Mouse (Mus musculus) cerebellum, adult (tissue): ENCODE measurements around the gene Abhd15.
A peak's percentile ranks its signal among the peaks of the same experiment; 100 is the strongest.

Experiments used
- ATAC-seq: cut with Nextera tagmentation; 2 replicates; pipeline ENCODE4 v1.9.2; 2017; ENCODE audit warnings: mild to moderate bottlenecking, moderate library complexity, mixed read lengths; ENCODE audit not compliant: insufficient number of reproducible peaks, low FRiP score, low TSS enrichment

Gene Abhd15

GRCm38 (mm10) chr11:77492911-77493332, 22.0 kb upstream of the Abhd15 start:
- ATAC-seq, result peak; percentile 69

DNA sequence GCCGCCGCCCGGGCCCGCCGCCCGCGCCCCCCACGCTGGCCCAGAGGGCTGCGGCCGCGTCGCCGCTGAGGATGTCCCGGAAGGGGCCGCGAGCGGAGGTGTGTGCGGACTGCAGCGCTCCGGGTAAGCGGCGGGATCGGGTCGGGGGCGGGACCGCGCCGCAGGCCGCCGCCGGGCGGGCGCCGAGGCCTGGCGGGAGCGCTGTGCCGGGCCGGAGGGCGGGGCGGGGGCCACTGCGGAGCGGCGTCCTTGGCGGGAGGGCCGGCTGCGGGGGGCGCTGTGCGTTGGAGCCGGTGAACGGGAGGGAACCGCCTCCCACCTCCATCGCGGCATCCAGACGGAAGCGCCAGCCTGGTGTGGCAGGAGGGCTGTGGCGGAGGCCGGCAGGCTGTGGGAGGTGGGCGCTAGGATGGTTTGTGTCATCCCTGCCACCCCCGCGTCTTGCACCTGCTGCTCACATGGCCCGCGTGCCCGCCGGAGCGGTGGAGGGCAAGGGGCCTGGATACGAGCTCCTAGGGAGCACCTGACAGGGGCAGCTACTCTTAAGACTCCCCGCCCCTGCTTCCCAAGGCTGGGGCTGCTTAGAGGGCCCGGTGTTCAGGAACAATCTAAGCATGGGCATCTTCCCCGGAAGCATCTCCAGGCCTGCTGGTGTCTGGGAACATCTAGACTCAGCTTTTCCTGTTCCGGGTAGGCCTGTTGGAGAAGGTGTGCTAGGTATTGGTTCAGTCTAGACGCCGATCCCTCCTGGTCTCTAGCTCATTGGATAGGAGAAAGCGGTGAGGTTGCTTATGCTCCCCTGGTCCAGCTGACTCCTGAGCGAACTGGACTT, 21.2 kb upstream of the Abhd15 start, which contains the start of gene Git1:
Gene Git1, plus strand, starts transcription at position 51 of the 832 bp plus-strand sequence.
- no peak for ATAC-seq

DNA sequence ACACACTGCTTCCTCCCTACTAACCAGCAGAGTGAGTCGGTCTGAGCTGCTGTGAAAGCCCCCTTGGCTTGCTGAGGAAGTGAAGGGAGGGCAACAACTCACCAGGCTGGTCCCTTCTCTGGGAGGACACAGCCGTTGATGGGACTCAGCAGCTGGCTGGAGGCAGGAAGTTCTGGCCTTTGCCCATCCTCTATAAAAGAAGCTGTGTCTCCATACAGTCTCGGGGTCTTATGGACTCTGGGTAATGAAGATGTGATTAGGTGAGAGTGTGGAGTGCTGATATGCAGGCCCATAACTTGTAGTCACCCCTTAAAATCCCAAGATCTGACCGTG, 20.6 kb upstream of the Abhd15 start:
- ATAC-seq, result no peak

GRCm38 (mm10) chr11:77494782-77495181, 20.1 kb upstream of the Abhd15 start:
- no peak for ATAC-seq

DNA sequence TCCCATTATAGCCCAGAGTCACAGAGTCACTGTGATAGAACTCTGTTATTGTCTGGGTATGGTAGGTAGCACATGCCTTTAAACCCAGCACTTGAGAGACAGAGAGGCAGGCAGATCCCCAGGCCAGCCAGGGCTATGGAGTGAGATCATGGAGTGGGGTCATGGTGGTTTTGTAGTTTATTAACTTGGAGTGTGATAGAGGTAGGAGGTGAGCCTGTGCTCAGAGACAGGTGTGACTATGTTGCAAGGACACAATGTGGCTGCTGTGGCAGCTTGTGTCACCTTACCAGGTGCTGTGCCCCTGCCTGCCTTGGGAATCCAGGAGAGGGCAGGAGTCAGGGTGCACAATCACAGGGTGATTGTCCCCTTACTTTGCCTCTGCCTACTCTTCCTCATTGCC, 19.4 kb upstream of the Abhd15 start:
- ATAC-seq, result no peak

- no peak for ATAC-seq
Observed at GRCm38 (mm10) chr11:77497341-77497756, 17.6 kb upstream of the Abhd15 start.

GRCm38 (mm10) chr11:77497851-77498250, 17.1 kb upstream of the Abhd15 start:
- ATAC-seq, result no peak

DNA sequence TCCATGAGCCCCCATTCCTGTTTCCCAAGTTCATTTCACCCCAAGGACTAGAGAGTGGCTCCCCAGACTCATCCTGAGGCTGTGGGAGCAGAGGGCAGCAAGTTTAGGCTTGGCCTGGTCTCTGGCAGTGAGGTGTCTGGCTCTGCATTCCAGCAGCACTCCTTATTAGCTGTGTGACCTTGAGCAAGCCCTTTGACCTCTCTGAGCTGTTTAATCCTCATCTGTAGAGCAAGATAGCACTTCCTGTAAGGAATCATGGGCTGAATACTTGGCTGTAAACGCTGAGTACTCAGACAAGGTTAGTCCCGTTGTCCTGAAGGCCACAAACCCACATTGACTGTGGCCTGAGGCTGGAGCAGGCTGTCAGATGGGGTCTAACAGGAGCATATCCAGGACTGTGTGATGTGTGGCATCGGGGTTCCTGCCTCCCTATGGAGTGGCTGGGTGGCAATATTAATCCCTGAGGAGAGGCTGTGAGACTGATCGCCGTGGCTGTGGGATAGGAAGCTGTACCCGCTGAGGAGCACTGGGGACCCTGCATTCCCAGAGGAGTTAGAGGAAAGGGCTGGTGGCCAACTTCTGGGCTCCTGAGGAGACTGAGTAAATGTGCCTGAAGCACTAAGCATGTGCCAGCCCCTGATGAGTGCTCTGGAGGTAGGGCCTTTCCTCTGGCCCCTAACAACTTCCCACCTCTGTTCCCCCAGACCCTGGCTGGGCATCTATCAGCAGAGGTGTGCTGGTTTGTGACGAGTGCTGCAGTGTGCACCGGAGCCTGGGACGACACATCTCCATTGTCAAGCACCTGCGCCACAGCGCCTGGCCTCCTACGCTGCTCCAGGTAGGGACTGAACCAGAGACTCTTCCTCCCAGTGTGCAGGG, 16.4 kb upstream of the Abhd15 start:
- no peak for ATAC-seq

DNA sequence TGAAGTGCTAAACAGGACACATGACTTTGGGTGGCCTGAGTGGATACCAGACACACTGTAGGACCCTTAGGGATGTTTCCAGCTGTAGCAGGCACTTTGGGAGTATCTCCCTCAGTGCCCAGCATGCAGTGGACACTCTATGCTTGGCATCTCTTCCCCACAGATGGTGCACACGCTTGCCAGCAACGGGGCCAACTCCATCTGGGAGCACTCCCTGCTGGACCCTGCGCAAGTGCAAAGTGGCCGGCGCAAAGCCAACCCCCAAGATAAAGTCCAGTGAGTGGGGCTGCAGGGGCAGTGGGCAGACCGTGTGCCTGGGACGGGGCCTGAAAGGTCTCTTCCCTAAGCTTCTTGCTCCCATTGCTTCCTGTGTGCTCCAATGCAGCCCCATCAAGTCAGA, 15.6 kb upstream of the Abhd15 start:
- peak; percentile 29; the same call in 1 of the 2 replicates for ATAC-seq

- ATAC-seq, result no peak
Observed at GRCm38 (mm10) chr11:77500361-77501325, 14.3 kb upstream of the Abhd15 start.

- ATAC-seq, result 0 out of 2 replicates have a peak, but pooled peaks have one; percentile 23
Observed at GRCm38 (mm10) chr11:77501392-77501791, 13.5 kb upstream of the Abhd15 start.

GRCm38 (mm10) chr11:77501971-77502370, 12.9 kb upstream of the Abhd15 start:
- no peak for ATAC-seq

DNA sequence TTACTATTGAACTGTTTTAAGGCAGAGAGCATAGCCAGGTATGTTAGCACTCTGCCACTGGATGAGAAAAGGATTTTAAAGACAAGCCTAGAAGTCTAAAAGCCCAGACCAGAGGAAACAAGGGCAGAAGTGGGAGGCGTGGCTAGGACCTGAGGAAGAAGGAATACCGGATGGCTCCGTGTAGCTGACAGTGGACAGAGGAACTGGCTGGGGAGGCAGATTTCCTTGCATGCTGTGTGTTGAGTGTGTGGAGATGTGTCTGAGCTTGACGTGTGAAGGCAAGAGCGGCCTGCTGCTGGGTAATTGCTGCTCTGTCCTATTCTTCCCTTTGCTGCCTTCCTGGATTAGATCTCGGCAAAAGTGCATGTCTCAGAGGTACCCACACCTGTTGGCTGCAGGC, 12.4 kb upstream of the Abhd15 start:
- ATAC-seq, result no peak

DNA sequence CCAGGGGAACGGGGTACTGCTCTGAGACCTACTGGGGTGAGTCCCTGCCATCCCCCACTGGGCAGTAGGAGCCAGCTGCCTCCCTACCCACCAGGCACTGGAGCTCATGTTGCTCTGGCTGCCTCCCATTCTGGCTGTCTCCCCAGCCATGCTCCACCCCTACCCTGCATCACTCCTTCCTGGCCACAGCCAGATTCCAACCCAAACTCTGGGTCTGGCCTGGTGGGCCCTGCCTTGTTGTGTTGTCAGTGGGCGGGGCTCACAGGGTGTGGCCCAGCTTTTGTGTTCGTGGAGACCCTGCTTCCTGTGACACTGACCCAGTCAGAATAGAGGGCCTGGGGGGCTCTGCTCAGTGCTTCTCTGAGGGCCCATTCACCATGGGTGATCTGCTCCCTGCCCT, 11.4 kb upstream of the Abhd15 start:
- no peak for ATAC-seq

- ATAC-seq, result no peak
Observed at GRCm38 (mm10) chr11:77504377-77504776, 10.5 kb upstream of the Abhd15 start.

GRCm38 (mm10) chr11:77505291-77505980, 9.5 kb upstream of the Abhd15 start:
- ATAC-seq, result no peak

DNA sequence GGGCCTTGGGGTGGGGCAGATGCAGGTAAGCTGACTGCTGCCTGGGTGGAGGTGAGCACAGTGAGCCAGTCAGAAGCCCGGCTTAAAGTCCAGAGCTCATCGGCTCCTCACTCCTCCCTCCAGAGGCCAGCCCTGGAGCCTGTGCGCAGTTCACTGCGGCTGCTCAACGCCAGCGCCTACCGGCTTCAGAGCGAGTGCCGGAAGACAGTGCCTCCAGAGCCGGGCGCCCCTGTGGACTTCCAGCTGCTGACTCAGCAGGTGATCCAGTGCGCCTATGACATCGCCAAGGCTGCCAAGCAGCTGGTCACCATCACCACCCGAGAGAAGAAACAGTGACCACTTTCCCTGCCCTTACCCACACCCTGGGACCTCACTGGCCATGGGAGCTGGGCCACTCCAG, 8.6 kb upstream of the Abhd15 start:
- ATAC-seq, result no peak

DNA sequence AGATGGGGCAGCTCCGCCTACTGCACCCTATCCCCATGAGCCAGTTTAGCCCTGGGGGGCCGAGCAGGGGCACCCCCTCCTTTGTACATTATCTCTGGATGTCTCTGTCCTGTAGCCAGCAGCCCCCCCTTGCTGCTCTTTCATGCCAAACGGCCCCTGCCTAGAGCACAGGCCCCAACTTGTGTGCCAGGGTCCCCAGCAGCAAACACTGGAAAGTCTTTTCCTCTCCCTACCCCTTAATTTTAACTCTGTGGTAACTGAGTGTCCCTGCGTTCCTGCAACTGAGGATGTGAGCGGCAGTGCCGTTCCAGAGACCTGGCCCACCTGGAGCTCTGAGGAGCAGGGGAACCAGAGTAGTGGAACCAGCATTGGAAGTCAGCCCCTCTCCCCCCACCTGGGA, 8.0 kb upstream of the Abhd15 start:
- ATAC-seq, result no peak

DNA sequence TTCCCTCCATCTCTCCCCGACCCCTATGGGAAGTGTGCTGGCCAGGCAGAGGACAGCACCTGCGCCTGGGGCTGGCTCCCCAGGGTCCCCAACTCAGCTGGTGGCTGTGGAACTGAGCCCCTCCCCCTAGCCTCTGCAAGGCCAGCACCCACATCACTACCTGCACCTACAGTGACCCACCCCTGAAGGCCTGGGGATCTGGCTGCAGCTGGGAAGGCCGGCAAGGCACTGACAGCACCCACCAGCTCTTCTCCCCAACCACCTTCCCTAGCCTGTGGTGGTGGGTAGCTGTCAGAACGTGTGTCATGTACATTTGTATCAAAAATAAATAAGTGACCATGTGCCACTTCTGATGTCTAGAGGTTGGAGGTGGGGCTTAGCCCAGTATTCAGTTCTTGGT, 7.5 kb upstream of the Abhd15 start:
- no peak for ATAC-seq
